Mouse (Mus musculus): ENCODE results near the gene Syngr2.
"Not testable (repeated sequence)": the region's sequence is repeated elsewhere in the genome, so short reads cannot be mapped to it uniquely, and the experiment has no call there.

Syngr2 gene

GRCm38 (mm10) chr11:117810401-117811046 is 1.1 kb downstream of the Syngr2 start:
- peak; percentile 85 to 92 for DNase-seq (ENCODE audit: low spot score in 2 of 2)

GRCm38 (mm10) chr11:117813867-117814266 is 4.4 kb downstream of the Syngr2 start:
- DNase-seq (ENCODE audit: low spot score in 2 of 2), result no peak

- DNase-seq (ENCODE audit: low spot score in 2 of 2), result no peak
These were observed 5.4 kb downstream of the Syngr2 start for GRCm38 (mm10) chr11:117814704-117815366.

GRCm38 (mm10) chr11:117815850-117816249 is 6.4 kb downstream of the Syngr2 start:
- not testable (repeated sequence) for DNase-seq (ENCODE audit: low spot score in 2 of 2)

- no peak for DNase-seq (ENCODE audit: low spot score in 2 of 2)
These were observed 7.0 kb downstream of the Syngr2 start for GRCm38 (mm10) chr11:117816389-117816996.

GRCm38 (mm10) chr11:117819095-117819494 is 9.6 kb downstream of the Syngr2 start:
- DNase-seq (ENCODE audit: low spot score in 2 of 2), result no peak

- no peak for DNase-seq (ENCODE audit: low spot score in 2 of 2)
These were observed 10.7 kb downstream of the Syngr2 start for GRCm38 (mm10) chr11:117820173-117820572.

- no peak for DNase-seq (ENCODE audit: low spot score in 2 of 2)
These were observed 12.4 kb downstream of the Syngr2 start for GRCm38 (mm10) chr11:117821868-117822267.

GRCm38 (mm10) chr11:117822728-117823241 is 13.3 kb downstream of the Syngr2 start:
- no peak for DNase-seq (ENCODE audit: low spot score in 2 of 2)

- no peak for DNase-seq (ENCODE audit: low spot score in 2 of 2)
These were observed 13.9 kb downstream of the Syngr2 start for GRCm38 (mm10) chr11:117823411-117823810.

GRCm38 (mm10) chr11:117824060-117824969 is 14.8 kb downstream of the Syngr2 start:
- peak; percentile 84 to 94 for DNase-seq (ENCODE audit: low spot score in 2 of 2)

- peak; percentile 82 to 88 for DNase-seq (ENCODE audit: low spot score in 2 of 2)
These were observed 16.0 kb downstream of the Syngr2 start, which contains the start of the genes Afmid and Tk1 for GRCm38 (mm10) chr11:117825333-117826101. TSS of gene Afmid (plus strand) at chr11:117825924. TSS of gene Tk1 (minus strand) at chr11:117826092.

- no peak for DNase-seq (ENCODE audit: low spot score in 2 of 2)
These were observed 16.7 kb downstream of the Syngr2 start for GRCm38 (mm10) chr11:117826164-117826563.

GRCm38 (mm10) chr11:117826916-117827315 is 17.4 kb downstream of the Syngr2 start:
- no peak for DNase-seq (ENCODE audit: low spot score in 2 of 2)

GRCm38 (mm10) chr11:117827386-117827785 is 17.9 kb downstream of the Syngr2 start:
- no peak for DNase-seq (ENCODE audit: low spot score in 2 of 2)

- peak; percentile 79 to 91 for DNase-seq (ENCODE audit: low spot score in 2 of 2)
These were observed 18.9 kb downstream of the Syngr2 start for GRCm38 (mm10) chr11:117828149-117828887.

GRCm38 (mm10) chr11:117828888-117829604 is 19.6 kb downstream of the Syngr2 start:
- peak in 1 of 2 experiments; percentile 70 for DNase-seq (ENCODE audit: low spot score in 2 of 2)

- DNase-seq (ENCODE audit: low spot score in 2 of 2), result no peak
These were observed 20.3 kb downstream of the Syngr2 start for GRCm38 (mm10) chr11:117829671-117830215.

- DNase-seq (ENCODE audit: low spot score in 2 of 2), result peak; percentile 82 to 87
These were observed 20.9 kb downstream of the Syngr2 start for GRCm38 (mm10) chr11:117830401-117830800.
